Mouse (Mus musculus): ENCODE data around the gene Parvb. TPM values are rescaled to one million over a fixed set of nuclear protein-coding genes. Genes with fewer than 3 reads are reported as not detected.

Parvb gene
- polyA plus RNA-seq, 1 experiment from 2014 or later, result 2.5 TPM

- ATAC-seq, result no peak
- Histone ChIP-seq H3K27ac (ENCODE audit: low read length) (no peak overlapping the region), H3K9me3 (ENCODE audit: control insufficient read depth, low read length) (no peaks in the 10 kb centered on the region), H3K36me3 (ENCODE audit: control insufficient read depth, insufficient read depth, low read length) (no peaks in the 10 kb centered on the region), H3K4me2 (ENCODE audit: low read depth, low read length) (no peak overlapping the region), H3K9ac (ENCODE audit: low read depth, low read length) (peak overlapping the region; percentile 21; the same call in 1 of the 2 replicates), H3K4me3 (ENCODE audit: low read length) (no peak overlapping the region), H3K4me1 (ENCODE audit: control insufficient read depth, insufficient read depth, low read length) (peaks cover 11% of the 10 kb centered on the region), H3K27me3 (replicated peaks; ENCODE audit: control insufficient read depth, insufficient read depth, low read length) (no peaks in the 10 kb centered on the region)
- WGBS, result 61% methylated on average over 8 of the region's 8 CpGs
Observed at GRCm38 (mm10) chr15:84301641-84302420, 70.0 kb downstream of the Parvb start.

GRCm38 (mm10) chr15:84303264-84303663 lies 71.4 kb downstream of the Parvb start:
- Histone ChIP-seq H3K27me3 (replicated peaks; ENCODE audit: control insufficient read depth, insufficient read depth, low read length) (no peaks in the 10 kb centered on the region), H3K36me3 (ENCODE audit: control insufficient read depth, insufficient read depth, low read length) (no peaks in the 10 kb centered on the region), H3K27ac (ENCODE audit: low read length) (no peak overlapping the region), H3K4me3 (ENCODE audit: low read length) (no peak overlapping the region), H3K4me1 (ENCODE audit: control insufficient read depth, insufficient read depth, low read length) (peaks cover 10% of the 10 kb centered on the region), H3K9me3 (ENCODE audit: control insufficient read depth, low read length) (no peaks in the 10 kb centered on the region), H3K4me2 (ENCODE audit: low read depth, low read length) (no peak overlapping the region), H3K9ac (ENCODE audit: low read depth, low read length) (no peak overlapping the region)
- ATAC-seq, result no peak
- WGBS, result 60% methylated on average over 10 of the region's 10 CpGs

GRCm38 (mm10) chr15:84305333-84305732 lies 73.5 kb downstream of the Parvb start:
- no peaks in the 10 kb centered on the region; the same call in 1 of the 2 replicates for H3K4me1 ChIP-seq (ENCODE audit: control insufficient read depth, insufficient read depth, low read length)
- no peak for ATAC-seq
- no peak overlapping the region for H3K27ac ChIP-seq (ENCODE audit: low read length)
- no peak overlapping the region for H3K4me2 ChIP-seq (ENCODE audit: low read depth, low read length)
- no peaks in the 10 kb centered on the region for H3K36me3 ChIP-seq (ENCODE audit: control insufficient read depth, insufficient read depth, low read length)
- no peak overlapping the region for H3K4me3 ChIP-seq (ENCODE audit: low read length)
- H3K9me3 ChIP-seq (ENCODE audit: control insufficient read depth, low read length), result no peaks in the 10 kb centered on the region
- 61% methylated on average over 10 of the region's 10 CpGs for WGBS
- no peak overlapping the region for H3K9ac ChIP-seq (ENCODE audit: low read depth, low read length)
- H3K27me3 ChIP-seq (replicated peaks; ENCODE audit: control insufficient read depth, insufficient read depth, low read length), result no peaks in the 10 kb centered on the region

- H3K9ac ChIP-seq (ENCODE audit: low read depth, low read length), result no peak overlapping the region
- peaks cover 27% of the 10 kb centered on the region for H3K4me1 ChIP-seq (ENCODE audit: control insufficient read depth, insufficient read depth, low read length)
- no peak overlapping the region for H3K4me3 ChIP-seq (ENCODE audit: low read length)
Observed at GRCm38 (mm10) chr15:84310271-84310670, 78.4 kb downstream of the Parvb start.

GRCm38 (mm10) chr15:84311295-84312085 lies 79.6 kb downstream of the Parvb start:
- Histone ChIP-seq H3K4me2 (ENCODE audit: low read depth, low read length) (no peak overlapping the region), H3K4me1 (ENCODE audit: control insufficient read depth, insufficient read depth, low read length) (peaks cover 32% of the 10 kb centered on the region), H3K36me3 (ENCODE audit: control insufficient read depth, insufficient read depth, low read length) (no peaks in the 10 kb centered on the region), H3K27ac (ENCODE audit: low read length) (no peak overlapping the region), H3K9me3 (ENCODE audit: control insufficient read depth, low read length) (no peaks in the 10 kb centered on the region), H3K4me3 (ENCODE audit: low read length) (no peak overlapping the region), H3K9ac (ENCODE audit: low read depth, low read length) (no peak overlapping the region), H3K27me3 (replicated peaks; ENCODE audit: control insufficient read depth, insufficient read depth, low read length) (no peaks in the 10 kb centered on the region)
- ATAC-seq, result no peak
- 75% methylated on average over 9 of the region's 9 CpGs for WGBS

More at GRCm38 (mm10) chr15:84310271-84310670, 78.4 kb downstream of the Parvb start:
- no peaks in the 10 kb centered on the region for H3K27me3 ChIP-seq (replicated peaks; ENCODE audit: control insufficient read depth, insufficient read depth, low read length)
- no peak for ATAC-seq
- no peaks in the 10 kb centered on the region for H3K36me3 ChIP-seq (ENCODE audit: control insufficient read depth, insufficient read depth, low read length)
- no peaks in the 10 kb centered on the region for H3K9me3 ChIP-seq (ENCODE audit: control insufficient read depth, low read length)
- H3K4me2 ChIP-seq (ENCODE audit: low read depth, low read length), result no peak overlapping the region
- 60% methylated on average over 11 of the region's 11 CpGs for WGBS
- no peak overlapping the region for H3K27ac ChIP-seq (ENCODE audit: low read length)

- Histone ChIP-seq H3K36me3 (ENCODE audit: control insufficient read depth, insufficient read depth, low read length) (no peaks in the 10 kb centered on the region), H3K4me3 (ENCODE audit: low read length) (no peak overlapping the region), H3K9ac (ENCODE audit: low read depth, low read length) (0 out of 2 replicates have a peak overlapping the region, but pooled peaks have one; percentile 17), H3K27ac (ENCODE audit: low read length) (no peak overlapping the region), H3K4me1 (ENCODE audit: control insufficient read depth, insufficient read depth, low read length) (peaks cover 32% of the 10 kb centered on the region), H3K27me3 (replicated peaks; ENCODE audit: control insufficient read depth, insufficient read depth, low read length) (no peaks in the 10 kb centered on the region), H3K9me3 (ENCODE audit: control insufficient read depth, low read length) (no peaks in the 10 kb centered on the region), H3K4me2 (ENCODE audit: low read depth, low read length) (no peak overlapping the region)
- no peak; the same call in 1 of the 2 replicates for ATAC-seq
- 60% methylated on average over 8 of the region's 10 CpGs for WGBS
Observed at GRCm38 (mm10) chr15:84312878-84313565, 81.2 kb downstream of the Parvb start.

GRCm38 (mm10) chr15:84313566-84313878 lies 81.7 kb downstream of the Parvb start:
- Histone ChIP-seq H3K36me3 (ENCODE audit: control insufficient read depth, insufficient read depth, low read length) (no peaks in the 10 kb centered on the region), H3K27me3 (replicated peaks; ENCODE audit: control insufficient read depth, insufficient read depth, low read length) (no peaks in the 10 kb centered on the region), H3K9me3 (ENCODE audit: control insufficient read depth, low read length) (no peaks in the 10 kb centered on the region), H3K9ac (ENCODE audit: low read depth, low read length) (no peak overlapping the region), H3K4me2 (ENCODE audit: low read depth, low read length) (no peak overlapping the region), H3K4me1 (ENCODE audit: control insufficient read depth, insufficient read depth, low read length) (peaks cover 32% of the 10 kb centered on the region), H3K4me3 (ENCODE audit: low read length) (no peak overlapping the region), H3K27ac (ENCODE audit: low read length) (no peak overlapping the region)
- no peak for ATAC-seq
- 30% methylated on average over 9 of the region's 9 CpGs for WGBS

- Histone ChIP-seq H3K4me2 (ENCODE audit: low read depth, low read length) (no peak overlapping the region), H3K4me1 (ENCODE audit: control insufficient read depth, insufficient read depth, low read length) (peaks cover 32% of the 10 kb centered on the region), H3K9me3 (ENCODE audit: control insufficient read depth, low read length) (no peaks in the 10 kb centered on the region), H3K27ac (ENCODE audit: low read length) (no peak overlapping the region), H3K27me3 (replicated peaks; ENCODE audit: control insufficient read depth, insufficient read depth, low read length) (no peaks in the 10 kb centered on the region), H3K4me3 (ENCODE audit: low read length) (no peak overlapping the region), H3K36me3 (ENCODE audit: control insufficient read depth, insufficient read depth, low read length) (no peaks in the 10 kb centered on the region), H3K9ac (ENCODE audit: low read depth, low read length) (no peak overlapping the region)
- 50% methylated on average over 18 of the region's 18 CpGs for WGBS
- ATAC-seq, result no peak
Observed at GRCm38 (mm10) chr15:84314420-84315080, 82.7 kb downstream of the Parvb start.
